16 mouse cellular contexts compared by ENCODE assay signal in the genomic region with DNA sequence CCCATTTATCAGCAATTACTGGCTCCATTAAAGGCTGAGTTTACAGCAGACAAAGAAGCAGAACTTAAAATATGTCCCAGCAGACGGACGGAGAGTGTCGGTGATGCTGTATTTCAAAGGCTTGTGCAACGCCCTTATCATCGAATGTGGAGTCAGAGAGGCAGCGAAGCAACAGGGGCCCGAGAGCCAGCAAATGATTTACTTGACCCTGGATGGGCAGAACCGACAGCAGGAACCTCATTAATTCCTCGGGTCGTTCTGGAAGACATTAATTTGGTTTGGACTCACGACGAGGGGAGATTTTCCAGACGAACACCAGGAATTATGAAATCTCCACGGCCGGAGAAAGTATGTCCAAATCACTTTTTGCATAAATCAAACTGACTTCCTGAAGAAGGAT.
DNase-seq lines count a peak whose midpoint lies in the region; ATAC-seq lines count a peak whose summit lies in the region.
"Had no signal": no experiment of that assay in that cellular context is flagged by ENCODE, and none has a peak within 500 bp of the region (broad histone marks: within the 10 kb centered on the region; RNA-seq: fewer than 3 reads in every experiment).

No protein-coding gene starts in this region.

- no peaks in the 10 kb centered on the region for H3K4me1 ChIP-seq in heart, embryonic 10.5 days
- no peaks in the 10 kb centered on the region for H3K4me1 ChIP-seq in lung, embryonic 16.5 days (replicated peaks; ENCODE audit: control insufficient read depth, insufficient read depth, low read length)
- H3K4me1 ChIP-seq in hindbrain, embryonic 12.5 days = no peaks in the 10 kb centered on the region
- H3K4me1 ChIP-seq: embryonic facial prominence, embryonic 13.5 days; limb, embryonic 13.5 days had no signal

- no peaks in the 10 kb centered on the region for H3K9me3 ChIP-seq in heart, embryonic 10.5 days
- no peaks in the 10 kb centered on the region for H3K9me3 ChIP-seq in lung, embryonic 16.5 days (ENCODE audit: control insufficient read depth, low read length)
- H3K9me3 ChIP-seq in hindbrain, embryonic 12.5 days (replicated peaks) = no peaks in the 10 kb centered on the region
- H3K9me3 ChIP-seq: embryonic facial prominence, embryonic 13.5 days; G1E; limb, embryonic 13.5 days had no signal

- no peak overlapping the region for H3K9ac ChIP-seq in lung, embryonic 16.5 days (ENCODE audit: low read length)
- no peak overlapping the region for H3K9ac ChIP-seq in hindbrain, embryonic 12.5 days
- H3K9ac ChIP-seq: embryonic facial prominence, embryonic 13.5 days; limb, embryonic 13.5 days had no signal

- ATAC-seq in lung, embryonic 16.5 days (ENCODE audit: low read depth) = peak; percentile 88
- no peak for ATAC-seq in hindbrain, embryonic 12.5 days (ENCODE audit: low FRiP score)
- ATAC-seq: forebrain, embryonic 14.5 days; hindbrain, embryonic 16.5 days had no signal

- no peaks in the 10 kb centered on the region for H3K27me3 ChIP-seq in heart, embryonic 10.5 days (ENCODE audit: insufficient read depth, poor library complexity, severe bottlenecking)
- H3K27me3 ChIP-seq in lung, embryonic 16.5 days (ENCODE audit: control insufficient read depth, insufficient read depth, low read depth, low read length) = no peaks in the 10 kb centered on the region
- H3K27me3 ChIP-seq in hindbrain, embryonic 12.5 days = no peaks in the 10 kb centered on the region
- H3K27me3 ChIP-seq: embryonic facial prominence, embryonic 13.5 days had no signal

- no peak overlapping the region for H3K4me3 ChIP-seq in heart, embryonic 10.5 days
- no peak overlapping the region for H3K4me3 ChIP-seq in lung, embryonic 16.5 days (ENCODE audit: low read length)
- no peak overlapping the region for H3K4me3 ChIP-seq in hindbrain, embryonic 12.5 days
- H3K4me3 ChIP-seq: embryonic facial prominence, embryonic 13.5 days; limb, embryonic 13.5 days had no signal

- no peaks in the 10 kb centered on the region for H3K36me3 ChIP-seq in heart, embryonic 10.5 days
- no peaks in the 10 kb centered on the region for H3K36me3 ChIP-seq in lung, embryonic 16.5 days (ENCODE audit: control insufficient read depth, insufficient read depth, low read length)
- H3K36me3 ChIP-seq in hindbrain, embryonic 12.5 days = no peaks in the 10 kb centered on the region
- H3K36me3 ChIP-seq: embryonic facial prominence, embryonic 13.5 days; G1E; limb, embryonic 13.5 days had no signal

- WGBS in heart, embryonic 10.5 days = 59% methylated on average over 15 of the region's 15 CpGs
- WGBS in lung, embryonic 16.5 days = 33% methylated on average over 15 of the region's 15 CpGs
- 83% methylated on average over 15 of the region's 15 CpGs for WGBS in hindbrain, embryonic 12.5 days

- no peak overlapping the region for H3K27ac ChIP-seq in heart, embryonic 10.5 days
- H3K27ac ChIP-seq in lung, embryonic 16.5 days (ENCODE audit: low read length) = 0 out of 2 replicates have a peak overlapping the region, but pooled peaks have one; percentile 14
- H3K27ac ChIP-seq in hindbrain, embryonic 12.5 days = no peak overlapping the region
- H3K27ac ChIP-seq: embryonic facial prominence, embryonic 13.5 days; limb, embryonic 13.5 days had no signal

- H3K4me2 ChIP-seq in lung, embryonic 16.5 days (ENCODE audit: low read depth, low read length) = 0 out of 2 replicates have a peak overlapping the region, but pooled peaks have one; percentile 7
- no peak overlapping the region for H3K4me2 ChIP-seq in hindbrain, embryonic 12.5 days (replicated peaks)
- H3K4me2 ChIP-seq: embryonic facial prominence, embryonic 13.5 days; limb, embryonic 13.5 days; midbrain, embryonic 11.5 days had no signal

- DNase-seq in heart, adult 11 months = peak; percentile 94
- no peak for DNase-seq in heart, embryonic 10.5 days (ENCODE audit: low spot score)
- DNase-seq in testis, postnatal 14 days (ENCODE audit: low spot score) = peak; percentile 18
- no peak for DNase-seq in testis, postnatal 10 days (ENCODE audit: low spot score)
- DNase-seq in urinary bladder, postnatal 36 days (ENCODE audit: low spot score in 2 of 2) = peak; percentile 24 to 59
- no peak for DNase-seq in cerebellum, postnatal 4 days (ENCODE audit: low spot score in 2 of 2)
- DNase-seq: cerebellum, postnatal 14 days; gastrocnemius, postnatal 14 days had no signal

Comparison
In these comparisons a context has a peak if more than half of its experiments do, and no peak if none do; other contexts are left out.
1. DNase-seq: peak in heart, adult 11 months (single experiment), testis, postnatal 14 days (single experiment) and urinary bladder, postnatal 36 days (2 of 2); none in heart, embryonic 10.5 days (single experiment), testis, postnatal 10 days (single experiment) and cerebellum, postnatal 4 days (0 of 2).